Mouse (Mus musculus): ENCODE data around the gene Tomm34. TPM values are rescaled to one million over a fixed set of nuclear protein-coding genes. Genes with fewer than 3 reads are reported as not detected.
"Not testable (repeated sequence)": the region's sequence is repeated elsewhere in the genome, so short reads cannot be mapped to it uniquely, and the experiment has no call there.

The Tomm34 gene
- total RNA-seq, 1 experiment from 2014 or later: 32.2 TPM

- no peak for DNase-seq
These were observed 6.0 kb upstream of the Tomm34 start for GRCm38 (mm10) chr2:164076874-164077425.

DNA sequence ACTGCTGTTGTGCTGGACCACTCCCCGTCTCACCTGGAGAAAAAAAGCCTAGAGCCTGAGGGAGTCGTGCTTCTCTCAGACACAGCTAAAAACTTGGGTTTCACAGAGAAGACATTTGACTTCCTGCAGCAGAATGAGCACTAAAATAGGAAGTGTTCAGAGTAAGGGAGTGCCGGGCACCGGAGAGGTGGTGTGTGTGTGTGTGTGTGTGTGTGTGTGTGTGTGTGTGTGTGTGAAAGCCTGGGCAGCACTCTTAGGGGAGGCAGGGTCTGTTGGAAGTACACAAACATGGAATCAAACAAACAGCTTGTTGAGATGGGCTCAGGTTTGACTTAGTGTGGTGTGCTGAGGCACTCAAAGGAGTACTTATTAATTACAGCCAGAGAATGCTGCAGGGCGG lies 4.1 kb upstream of the Tomm34 start:
- DNase-seq: no peak

DNA sequence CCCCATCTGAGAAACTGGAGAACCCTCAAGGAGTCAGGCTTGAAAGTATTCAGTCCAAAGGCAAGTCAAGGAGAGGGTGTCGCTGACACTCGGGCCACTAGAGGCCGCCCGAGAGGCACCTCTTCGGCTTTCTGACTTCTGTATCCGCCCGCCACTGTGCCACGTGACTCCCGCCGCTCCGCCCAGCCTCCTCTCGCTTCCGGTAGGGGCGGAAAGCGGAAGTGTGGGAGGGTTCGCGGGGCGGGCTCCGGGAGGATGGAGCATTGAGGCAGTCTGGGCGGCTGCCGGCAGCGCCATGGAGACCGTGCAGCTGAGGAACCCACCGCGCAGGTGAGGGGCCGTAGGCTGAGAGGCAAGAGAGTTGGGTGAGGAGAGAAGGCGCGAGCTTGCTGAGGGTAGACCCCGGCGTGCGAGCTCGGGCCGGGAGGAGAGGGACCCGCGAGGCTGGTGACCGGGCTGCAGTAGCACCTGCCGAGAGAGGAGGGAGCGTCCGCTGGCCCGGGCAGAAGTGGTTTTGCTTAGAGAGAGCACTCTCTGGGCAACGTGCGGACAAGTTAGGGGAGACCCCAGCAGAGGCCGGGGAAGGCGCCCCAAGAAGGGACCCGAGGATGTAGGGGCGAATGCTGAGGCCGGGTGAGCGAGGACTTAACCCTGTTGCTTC lies 3.1 kb upstream of the Tomm34 start:
- DNase-seq: peak; percentile 99

DNA sequence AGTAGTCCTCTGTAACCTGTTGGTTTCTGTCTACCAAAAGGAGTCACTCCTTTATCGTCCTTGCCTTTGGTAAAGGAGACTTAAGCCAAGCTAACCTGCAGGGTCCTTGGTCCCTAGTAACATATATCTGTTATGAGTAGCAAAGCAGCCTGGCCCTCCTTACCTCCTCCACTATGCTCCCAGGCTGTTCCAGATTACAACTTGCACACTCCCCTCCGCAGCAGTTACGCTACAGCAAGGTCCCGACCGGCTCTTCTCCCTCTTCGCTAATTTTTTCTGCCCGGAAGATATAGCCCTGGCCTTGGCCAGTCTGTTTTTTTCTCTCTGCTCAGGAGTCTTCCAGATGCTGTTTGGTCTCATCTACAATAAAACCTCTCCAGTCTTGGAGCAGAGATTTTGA lies 2.2 kb upstream of the Tomm34 start:
- no peak for DNase-seq

GRCm38 (mm10) chr2:164072109-164072508 lies 1.1 kb upstream of the Tomm34 start:
- DNase-seq: no peak

- not testable (repeated sequence) for DNase-seq
These were observed 460 bp upstream of the Tomm34 start for GRCm38 (mm10) chr2:164071437-164071820.

DNA sequence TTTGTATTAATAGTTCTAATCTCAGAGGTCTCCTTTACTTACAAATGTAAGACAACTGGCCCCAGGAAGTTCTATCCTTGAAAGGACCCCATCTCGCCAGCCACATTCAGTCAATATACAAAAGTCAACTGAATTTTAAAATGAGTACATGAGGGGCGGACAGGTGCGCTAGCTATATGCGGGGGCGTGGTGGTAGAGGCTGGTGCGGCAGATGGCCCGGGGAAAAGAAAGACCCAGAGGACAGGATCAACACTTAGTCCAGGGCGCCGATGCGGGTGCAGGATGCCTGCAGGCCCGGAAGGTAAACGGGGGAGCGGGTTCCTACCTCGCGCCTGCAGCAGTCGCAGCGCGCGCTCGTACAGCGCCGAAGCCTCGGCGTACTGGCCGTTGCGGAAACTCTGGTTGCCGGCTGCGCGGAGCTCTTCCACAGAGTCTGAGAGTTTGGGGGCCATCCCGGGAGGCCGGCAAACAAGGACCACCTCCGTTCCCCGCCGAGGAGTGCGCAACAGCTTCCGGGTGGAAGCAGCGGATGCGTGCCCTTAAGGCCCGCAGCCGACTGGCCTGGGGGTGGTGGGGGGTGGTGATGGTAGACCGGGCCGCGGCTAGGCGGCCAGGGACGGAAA lies 716 bp downstream of the Tomm34 start, which contains the start of gene Stk4:
TSS of gene Stk4 (plus strand) at position 181 of the 623 bp plus-strand sequence.
- DNase-seq: no peak

DNA sequence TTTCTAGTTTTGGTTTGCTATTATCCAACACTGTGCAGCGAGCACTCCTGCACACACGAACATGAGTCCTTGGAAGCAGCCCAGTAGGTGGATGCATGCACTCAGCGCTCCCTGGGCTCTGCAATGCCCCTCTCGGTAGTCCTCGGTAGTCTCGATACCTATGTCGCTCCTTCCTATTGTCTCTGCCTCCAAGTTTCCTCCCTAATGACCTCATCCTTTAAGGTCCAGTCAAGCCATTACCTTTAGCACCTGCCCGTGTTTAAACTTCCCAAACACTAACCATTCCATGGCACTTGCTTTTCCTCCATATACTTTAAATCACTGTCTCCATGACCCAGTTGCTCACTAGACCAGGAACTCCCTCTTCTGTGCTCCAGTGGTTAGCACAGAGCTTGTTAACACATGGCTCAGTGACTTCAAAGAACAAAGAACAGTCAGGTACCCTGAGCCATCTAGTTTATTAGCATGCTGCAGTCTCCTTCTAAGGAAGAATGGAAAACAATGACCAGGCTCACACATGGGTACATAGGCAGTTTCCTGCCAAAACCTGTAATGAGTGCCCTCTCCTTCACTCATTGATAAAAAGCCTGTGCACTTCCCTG lies 11.2 kb downstream of the Tomm34 start:
- DNase-seq: no peak

- no peak for DNase-seq
These were observed 16.3 kb downstream of the Tomm34 start for GRCm38 (mm10) chr2:164054671-164055070.

GRCm38 (mm10) chr2:164053767-164054166 lies 17.2 kb downstream of the Tomm34 start:
- DNase-seq: peak; percentile 85

DNA sequence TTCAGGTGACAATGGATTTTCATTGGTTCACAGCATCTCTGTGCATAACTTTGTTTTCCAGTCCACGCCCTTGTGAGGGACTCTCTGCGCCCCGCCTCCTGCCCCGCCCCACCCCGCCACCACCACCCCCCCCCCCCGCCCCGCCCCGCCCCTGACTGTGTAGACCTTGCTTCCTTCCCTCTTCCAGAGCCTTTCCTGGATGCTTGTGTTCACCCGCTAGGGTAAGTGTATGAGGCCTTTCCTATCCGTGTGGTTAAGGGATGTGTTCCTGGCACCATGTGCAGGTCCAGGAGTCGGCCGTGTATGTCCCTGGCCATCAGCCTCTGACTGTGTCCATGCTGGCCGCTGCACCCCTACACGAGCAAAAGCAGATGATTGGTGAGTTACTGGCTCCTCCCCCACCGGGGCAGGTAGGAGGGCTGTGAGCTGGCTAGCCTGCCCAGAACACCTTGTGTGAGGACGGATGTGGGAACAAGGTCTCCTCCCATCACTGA lies 23.7 kb downstream of the Tomm34 start:
- peak; percentile 56 for DNase-seq

DNA sequence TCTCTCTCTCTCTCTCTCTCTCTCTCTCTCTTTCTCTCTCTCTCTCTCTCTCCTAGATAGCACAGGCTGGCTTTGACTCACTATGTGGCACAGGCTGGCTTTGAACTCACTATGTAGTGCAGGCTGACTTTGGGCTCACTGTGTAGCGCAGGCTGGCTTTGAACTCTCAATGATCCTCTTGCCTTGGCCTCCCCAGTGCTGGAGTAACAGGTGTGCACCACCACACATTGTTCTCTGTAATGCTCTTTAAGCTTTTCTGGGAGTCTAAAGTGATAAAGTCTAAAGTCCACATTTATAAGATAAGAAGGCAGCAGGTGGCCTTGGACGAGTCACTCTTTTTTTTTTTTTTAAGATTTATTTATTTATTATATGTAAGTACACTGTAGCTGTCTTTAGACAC lies 29.4 kb downstream of the Tomm34 start:
- DNase-seq: no peak

DNA sequence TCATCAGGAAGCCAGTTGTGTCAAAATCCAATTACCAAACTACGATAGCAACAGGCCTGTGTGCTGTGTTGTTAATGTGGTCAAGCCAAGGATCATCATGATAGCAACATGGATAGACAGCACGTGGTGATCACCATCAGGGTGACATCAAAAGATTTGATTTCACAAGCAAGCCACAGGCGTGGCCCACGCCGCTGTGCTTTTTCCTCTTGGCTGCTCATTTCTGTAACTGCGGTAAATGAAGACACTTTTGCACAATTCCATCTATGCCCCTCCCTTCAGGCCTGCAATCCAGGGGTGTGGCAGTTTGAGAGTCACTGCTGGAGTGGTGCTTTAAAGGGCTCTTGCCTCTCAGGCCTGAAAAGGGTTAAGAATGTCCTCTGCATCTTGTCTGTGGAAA lies 30.0 kb downstream of the Tomm34 start:
- peak; percentile 27 for DNase-seq

GRCm38 (mm10) chr2:164038407-164039028 lies 32.5 kb downstream of the Tomm34 start:
- no peak for DNase-seq

DNA sequence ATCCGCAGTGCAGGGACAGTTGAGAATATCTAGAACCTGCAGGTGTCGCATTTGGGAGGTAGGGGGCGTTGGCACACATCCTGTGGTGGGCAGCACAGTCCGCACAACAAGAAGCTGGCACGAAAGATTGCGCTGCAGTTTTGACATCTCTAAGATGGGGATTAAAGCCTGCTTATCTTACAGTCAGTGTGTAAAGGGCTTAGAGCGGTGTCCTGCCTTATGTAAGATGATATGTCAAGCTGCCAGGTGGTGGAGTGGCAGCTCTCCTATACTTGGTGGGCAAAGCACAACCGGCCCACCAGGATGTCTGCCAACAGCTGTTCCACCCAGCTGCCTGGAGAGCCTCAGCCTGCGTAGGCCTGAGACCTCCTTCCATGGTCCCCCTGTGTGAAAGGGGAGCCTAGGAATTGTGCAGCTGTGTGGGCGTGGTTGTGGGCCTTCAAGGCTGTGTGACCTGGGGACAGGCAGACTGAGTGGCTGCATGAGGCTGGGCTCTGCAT lies 34.4 kb downstream of the Tomm34 start:
- no peak for DNase-seq

- no peak for DNase-seq
These were observed 38.0 kb downstream of the Tomm34 start for GRCm38 (mm10) chr2:164032973-164033372.

GRCm38 (mm10) chr2:164031147-164031546 lies 39.8 kb downstream of the Tomm34 start:
- DNase-seq: no peak

DNA sequence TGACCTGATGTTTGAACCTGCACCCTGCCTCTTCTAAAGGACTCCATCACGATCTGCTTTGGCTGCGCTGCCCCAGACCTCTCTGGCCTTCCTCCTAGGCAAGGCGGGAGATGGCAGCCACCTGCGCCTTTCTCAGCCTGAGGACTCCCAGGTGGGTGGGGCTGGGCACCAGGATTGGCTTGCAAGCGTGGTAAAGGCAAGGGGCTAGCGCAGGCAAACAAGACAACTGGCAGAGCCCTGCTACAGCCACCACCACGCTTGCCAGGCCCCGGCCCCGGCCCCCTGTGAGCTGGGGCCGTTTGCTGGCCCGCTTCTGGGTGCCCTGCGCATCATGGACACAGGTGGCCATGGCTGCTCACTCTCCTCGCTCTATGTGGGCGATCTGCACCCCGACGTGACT lies 45.8 kb downstream of the Tomm34 start, which contains the start of gene Pabpc1l:
TSS of gene Pabpc1l (plus strand) at position 301 of the 400 bp plus-strand sequence.
- no peak for DNase-seq

GRCm38 (mm10) chr2:164022104-164022503 lies 48.9 kb downstream of the Tomm34 start:
- no peak for DNase-seq

GRCm38 (mm10) chr2:164019943-164020342 lies 51.0 kb downstream of the Tomm34 start:
- no peak for DNase-seq

DNA sequence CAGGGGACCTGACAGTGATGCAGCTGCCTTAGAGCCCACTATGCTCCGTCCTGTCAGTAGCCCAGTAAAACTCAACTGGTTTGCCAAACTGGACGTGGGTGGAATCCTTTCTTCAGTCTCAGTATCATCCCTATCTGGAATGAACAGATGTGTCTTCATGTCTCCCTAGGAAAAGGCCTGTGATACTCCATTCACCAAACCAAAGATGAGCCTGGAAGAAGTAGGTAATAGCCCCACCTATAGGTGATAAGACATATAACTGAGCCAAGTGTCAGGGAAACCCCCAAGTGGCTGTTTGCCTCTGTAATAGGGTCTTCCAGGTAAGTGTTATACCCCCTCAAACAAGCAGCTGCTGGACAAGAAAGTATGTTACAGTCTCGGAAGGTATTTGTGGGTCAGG lies 52.1 kb downstream of the Tomm34 start:
- no peak for DNase-seq

- no peak for DNase-seq
These were observed 55.7 kb downstream of the Tomm34 start for GRCm38 (mm10) chr2:164015304-164015703.

Data from adrenal gland, postnatal 14 days (tissue).